Mouse (Mus musculus) lung, adult 2 months (tissue): ENCODE measurements around the gene Snx29.

Source experiments
- CTCF ChIP-seq: fragments of 200-500 bp; IDR thresholded peaks from 2 replicates; pipeline ENCODE4 v1.5.1; 2011; ENCODE audit warnings: mild to moderate bottlenecking, low read length, control low read depth; ENCODE audit not compliant: insufficient read depth
- POLR2A ChIP-seq: fragments of 200-500 bp; IDR thresholded peaks from 2 replicates; pipeline ENCODE4 v1.6.1; 2011; ENCODE audit warnings: low read depth, mild to moderate bottlenecking, control low read depth, low read length, borderline replicate concordance; ENCODE audit errors: extremely low read depth

DNA sequence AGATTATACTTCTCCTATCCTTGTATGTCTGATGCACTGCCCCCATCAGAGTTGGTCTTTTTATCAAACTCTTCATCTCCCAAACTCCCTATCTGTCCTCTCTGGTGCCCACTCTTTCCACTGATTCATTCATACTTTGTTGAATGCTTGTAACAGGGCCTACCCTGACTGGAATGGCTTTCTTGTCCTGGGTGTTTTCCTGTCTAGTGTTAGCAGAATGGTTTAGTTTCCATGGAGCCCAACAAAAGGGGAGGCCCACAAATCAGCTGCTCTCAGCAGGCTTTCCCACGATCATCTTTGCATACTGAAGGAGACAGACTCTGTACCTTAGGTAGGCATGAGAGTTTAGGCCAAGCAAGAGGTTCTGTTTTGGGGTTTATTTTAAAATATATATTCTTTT, 346.2 kb downstream of the Snx29 start:
- no peak for TF ChIP-seq CTCF
- no peak for TF ChIP-seq POLR2A
